Mouse (Mus musculus): ENCODE data around the gene Dpp9. TPM values are rescaled to one million over a fixed set of nuclear protein-coding genes. Genes with fewer than 3 reads are reported as not detected.

Dpp9 gene
- total RNA-seq, 2 experiments from 2014 or later, result 43.8 to 44.8 TPM

GRCm38 (mm10) chr17:56241541-56242401 lies 23.1 kb upstream of the Dpp9 start:
- peak; percentile 76 to 88 for DNase-seq (ENCODE audit: extremely low spot score in 1 of 2, low spot score in 2 of 2)
- intact Hi-C loops (cut with DNase I), result no loop called here

GRCm38 (mm10) chr17:56233818-56234469 lies 15.2 kb upstream of the Dpp9 start:
- DNase-seq (ENCODE audit: extremely low spot score in 1 of 2, low spot score in 2 of 2), result peak; percentile 90 to 91
- intact Hi-C loops (cut with DNase I), result no loop called here

GRCm38 (mm10) chr17:56233389-56233788 lies 14.7 kb upstream of the Dpp9 start:
- no peak for DNase-seq (ENCODE audit: extremely low spot score in 1 of 2, low spot score in 2 of 2)
- intact Hi-C loops (cut with DNase I), result no loop called here

GRCm38 (mm10) chr17:56229943-56230342 lies 11.2 kb upstream of the Dpp9 start:
- intact Hi-C loops (cut with DNase I), result no loop called here
- DNase-seq (ENCODE audit: extremely low spot score in 1 of 2, low spot score in 2 of 2), result peak; percentile 74 to 82

GRCm38 (mm10) chr17:56226566-56226965 lies 7.9 kb upstream of the Dpp9 start:
- DNase-seq (ENCODE audit: extremely low spot score in 1 of 2, low spot score in 2 of 2), result no peak
- intact Hi-C loops (cut with DNase I), result no loop called here

GRCm38 (mm10) chr17:56224916-56225315 lies 6.2 kb upstream of the Dpp9 start:
- DNase-seq (ENCODE audit: extremely low spot score in 1 of 2, low spot score in 2 of 2), result no peak
- intact Hi-C loops (cut with DNase I), result no loop called here

- intact Hi-C loops (cut with DNase I), result loop anchor here (5.0 kb wide), 1 partner anchor 32 kb away; no protein-coding TSS in a partner anchor
- DNase-seq (ENCODE audit: extremely low spot score in 1 of 2, low spot score in 2 of 2), result no peak
Observed at GRCm38 (mm10) chr17:56219805-56220204, 1.1 kb upstream of the Dpp9 start.

GRCm38 (mm10) chr17:56219251-56219650 lies 546 bp upstream of the Dpp9 start:
- DNase-seq (ENCODE audit: extremely low spot score in 1 of 2, low spot score in 2 of 2), result no peak
- intact Hi-C loops (cut with DNase I), result loop anchor here (5.0 kb wide), 1 partner anchor 33 kb away; no protein-coding TSS in a partner anchor

- intact Hi-C loops (cut with DNase I), result loop anchor here (5.0 kb wide), 1 partner anchor 35 kb away; no protein-coding TSS in a partner anchor
- DNase-seq (ENCODE audit: extremely low spot score in 1 of 2, low spot score in 2 of 2), result no peak
Observed at GRCm38 (mm10) chr17:56217670-56218069, 1.0 kb downstream of the Dpp9 start.

GRCm38 (mm10) chr17:56214229-56214628 lies 4.5 kb downstream of the Dpp9 start:
- intact Hi-C loops (cut with DNase I), result no loop called here
- DNase-seq (ENCODE audit: extremely low spot score in 1 of 2, low spot score in 2 of 2), result no peak

GRCm38 (mm10) chr17:56212676-56213075 lies 6.0 kb downstream of the Dpp9 start:
- DNase-seq (ENCODE audit: extremely low spot score in 1 of 2, low spot score in 2 of 2), result no peak
- intact Hi-C loops (cut with DNase I), result no loop called here

- DNase-seq (ENCODE audit: extremely low spot score in 1 of 2, low spot score in 2 of 2), result peak in 1 of 2 experiments; percentile 73
- intact Hi-C loops (cut with DNase I), result no loop called here
Observed at GRCm38 (mm10) chr17:56211090-56211489, 7.6 kb downstream of the Dpp9 start.

- no peak for DNase-seq (ENCODE audit: extremely low spot score in 1 of 2, low spot score in 2 of 2)
- intact Hi-C loops (cut with DNase I), result no loop called here
Observed at GRCm38 (mm10) chr17:56208821-56209220, 9.9 kb downstream of the Dpp9 start.

- DNase-seq (ENCODE audit: extremely low spot score in 1 of 2, low spot score in 2 of 2), result no peak
- intact Hi-C loops (cut with DNase I), result no loop called here
Observed at GRCm38 (mm10) chr17:56207963-56208530, 10.7 kb downstream of the Dpp9 start.

- no peak for DNase-seq (ENCODE audit: extremely low spot score in 1 of 2, low spot score in 2 of 2)
- intact Hi-C loops (cut with DNase I), result no loop called here
Observed at GRCm38 (mm10) chr17:56206986-56207674, 11.6 kb downstream of the Dpp9 start.

- DNase-seq (ENCODE audit: extremely low spot score in 1 of 2, low spot score in 2 of 2), result no peak
- intact Hi-C loops (cut with DNase I), result no loop called here
Observed at GRCm38 (mm10) chr17:56206276-56206884, 12.3 kb downstream of the Dpp9 start.

GRCm38 (mm10) chr17:56203729-56204128 lies 15.0 kb downstream of the Dpp9 start:
- intact Hi-C loops (cut with DNase I), result no loop called here
- DNase-seq (ENCODE audit: extremely low spot score in 1 of 2, low spot score in 2 of 2), result no peak

GRCm38 (mm10) chr17:56202476-56202875 lies 16.2 kb downstream of the Dpp9 start:
- intact Hi-C loops (cut with DNase I), result no loop called here
- DNase-seq (ENCODE audit: extremely low spot score in 1 of 2, low spot score in 2 of 2), result no peak

- intact Hi-C loops (cut with DNase I), result no loop called here
- DNase-seq (ENCODE audit: extremely low spot score in 1 of 2, low spot score in 2 of 2), result no peak
Observed at GRCm38 (mm10) chr17:56201642-56202041, 17.1 kb downstream of the Dpp9 start.
